Mouse (Mus musculus) layer of hippocampus, adult 11-12 months (tissue): Measurements from ENCODE around the gene Btbd16.
A peak's percentile ranks its signal among the peaks of the same experiment; 100 is the strongest.

Experiments used
- DNase-seq: peaks from one replicate; pipeline ENCODE4 v3.0.0; 2022; ENCODE audit warnings: low spot score

Btbd16 gene

GRCm38 (mm10) chr7:130773914-130774630 lies at the start of gene Btbd16:
Gene Btbd16 (plus strand): TSS chr7:130774069.
- no peak for DNase-seq

- peak; percentile 47 for DNase-seq
Observed at GRCm38 (mm10) chr7:130726185-130726584, 47.7 kb upstream of the Btbd16 start.

GRCm38 (mm10) chr7:130726724-130727422 lies 47.0 kb upstream of the Btbd16 start:
- DNase-seq = no peak

GRCm38 (mm10) chr7:130727560-130727959 lies 46.3 kb upstream of the Btbd16 start:
- DNase-seq = no peak

- DNase-seq = no peak
Observed at GRCm38 (mm10) chr7:130731792-130732191, 42.1 kb upstream of the Btbd16 start.

- no peak for DNase-seq
Observed at GRCm38 (mm10) chr7:130732908-130733307, 41.0 kb upstream of the Btbd16 start.

GRCm38 (mm10) chr7:130733423-130733822 lies 40.4 kb upstream of the Btbd16 start:
- DNase-seq = no peak

GRCm38 (mm10) chr7:130734195-130734787 lies 39.6 kb upstream of the Btbd16 start:
- no peak for DNase-seq

GRCm38 (mm10) chr7:130741099-130741498 lies 32.8 kb upstream of the Btbd16 start:
- no peak for DNase-seq

GRCm38 (mm10) chr7:130743239-130744025 lies 30.4 kb upstream of the Btbd16 start:
- no peak for DNase-seq

- DNase-seq = no peak
Observed at GRCm38 (mm10) chr7:130749165-130749564, 24.7 kb upstream of the Btbd16 start.

- no peak for DNase-seq
Observed at GRCm38 (mm10) chr7:130750752-130751490, 22.9 kb upstream of the Btbd16 start.

GRCm38 (mm10) chr7:130751678-130752077 lies 22.2 kb upstream of the Btbd16 start:
- DNase-seq = no peak

GRCm38 (mm10) chr7:130754790-130755189 lies 19.1 kb upstream of the Btbd16 start:
- DNase-seq = no peak

GRCm38 (mm10) chr7:130756343-130756835 lies 17.5 kb upstream of the Btbd16 start:
- DNase-seq = no peak

GRCm38 (mm10) chr7:130757326-130757865 lies 16.5 kb upstream of the Btbd16 start:
- no peak for DNase-seq

GRCm38 (mm10) chr7:130762071-130762897 lies 11.6 kb upstream of the Btbd16 start:
- DNase-seq = peak; percentile 79

- DNase-seq = no peak
Observed at GRCm38 (mm10) chr7:130764160-130764559, 9.7 kb upstream of the Btbd16 start.

GRCm38 (mm10) chr7:130766411-130767170 lies 7.3 kb upstream of the Btbd16 start:
- DNase-seq = no peak
